ENCODE assay signal across 8 mouse cellular contexts in the genomic region with DNA sequence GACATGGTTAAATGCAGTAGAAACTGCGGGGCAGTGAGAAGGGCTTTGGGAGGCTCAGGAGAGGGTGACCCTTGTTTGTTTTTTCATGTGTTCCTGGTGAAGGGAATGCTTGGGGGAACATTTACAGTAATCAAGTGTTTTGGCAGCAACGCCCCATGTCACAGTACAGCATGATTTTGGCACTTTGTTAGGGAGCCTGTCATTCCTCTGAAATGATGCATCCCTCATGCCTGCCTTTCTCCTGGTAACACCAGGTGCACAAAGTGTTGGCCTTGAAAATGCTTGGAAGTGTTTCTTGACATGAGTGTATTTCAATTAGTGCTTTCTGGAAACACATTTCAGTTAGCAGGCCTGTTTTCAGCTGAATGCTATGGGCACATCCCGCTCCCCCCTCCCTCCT. TPM values are rescaled to one million over a fixed set of nuclear protein-coding genes. Genes with fewer than 3 reads are reported as not detected.
DNase-seq lines count a peak whose midpoint lies in the region; ATAC-seq lines count a peak whose summit lies in the region.

No protein-coding gene starts in this region.

- peaks cover 67% of the 10 kb centered on the region for H3K4me1 ChIP-seq in limb, embryonic 13.5 days

- H3K36me3 ChIP-seq in limb, embryonic 13.5 days = no peaks in the 10 kb centered on the region

- DNase-seq in heart, adult 11 months = peak; percentile 88
- no peak for DNase-seq in heart, postnatal 4 days
- peak; percentile 25 for DNase-seq in retina, postnatal 1 day
- no peak for DNase-seq in retina, embryonic 14.5 days (ENCODE audit: low spot score)
- no peak for DNase-seq in frontal cortex, postnatal 25 days (ENCODE audit: low spot score in 2 of 2)
- DNase-seq in adrenal gland, postnatal 36 days = no peak

- H3K27ac ChIP-seq in limb, embryonic 13.5 days = no peak overlapping the region

- peak overlapping the region; percentile 98 for H3K4me2 ChIP-seq in limb, embryonic 13.5 days (replicated peaks)

- no peak for ATAC-seq in limb, embryonic 13.5 days (ENCODE audit: low FRiP score, low read depth)
- ATAC-seq in erythroid progenitor cell, adult 5-6 weeks (replicated peaks; ENCODE audit: low FRiP score, poor library complexity, severe bottlenecking) = no peak

- H3K27me3 ChIP-seq in limb, embryonic 13.5 days = peaks cover 7% of the 10 kb centered on the region; the same call in 1 of the 2 replicates

- 24% methylated on average over 3 of the region's 3 CpGs for WGBS in limb, embryonic 13.5 days

- H3K9ac ChIP-seq in limb, embryonic 13.5 days = 0 out of 2 replicates have a peak overlapping the region, but pooled peaks have one; percentile 92

- H3K9me3 ChIP-seq in limb, embryonic 13.5 days = no peaks in the 10 kb centered on the region

- peak overlapping the region; percentile 90 for H3K4me3 ChIP-seq in limb, embryonic 13.5 days

RNA-seq across cellular contexts. Expression of a gene that starts 2.7 kb away (rescaled TPM):
- total RNA-seq in heart, postnatal 4 days (2021) = 10 to 100 TPM; 40.1 to 42.1 TPM
- polyA plus RNA-seq in limb, embryonic 13.5 days (2015; fragmentation: Nextera tagmentation; extraction: Ambion mirVana) = 7.0 and 7.4 TPM in 2 replicates
- 0.36 and 0.84 TPM in 2 replicates for total RNA-seq in erythroid progenitor cell, adult 5-6 weeks (2015; ENCODE audit: low replicate concordance)
- 2.1 TPM in 1 of 2 replicates, not detected in the other for total RNA-seq in erythroid progenitor cell, adult 5-6 weeks (2017; ENCODE audit: low replicate concordance)
- total RNA-seq in adrenal gland, postnatal 36 days (2021) = 10 to 100 TPM; 35.0 to 37.0 TPM

Comparison
In these comparisons a context has a peak if more than half of its experiments do, and no peak if none do; other contexts are left out.
1. DNase-seq: peak in heart, adult 11 months (single experiment) and retina, postnatal 1 day (single experiment); none in heart, postnatal 4 days (single experiment), retina, embryonic 14.5 days (single experiment), frontal cortex, postnatal 25 days (0 of 2) and adrenal gland, postnatal 36 days (0 of 2).
2. RNA of a gene that starts 2.7 kb away (total RNA-seq): 40.1 to 42.1 TPM in heart, postnatal 4 days and 35.0 to 37.0 TPM in adrenal gland, postnatal 36 days; 0.36 to 2.1 TPM in erythroid progenitor cell, adult 5-6 weeks; every median in the first group is over 10 times any median in the second.